In the genomic region with DNA sequence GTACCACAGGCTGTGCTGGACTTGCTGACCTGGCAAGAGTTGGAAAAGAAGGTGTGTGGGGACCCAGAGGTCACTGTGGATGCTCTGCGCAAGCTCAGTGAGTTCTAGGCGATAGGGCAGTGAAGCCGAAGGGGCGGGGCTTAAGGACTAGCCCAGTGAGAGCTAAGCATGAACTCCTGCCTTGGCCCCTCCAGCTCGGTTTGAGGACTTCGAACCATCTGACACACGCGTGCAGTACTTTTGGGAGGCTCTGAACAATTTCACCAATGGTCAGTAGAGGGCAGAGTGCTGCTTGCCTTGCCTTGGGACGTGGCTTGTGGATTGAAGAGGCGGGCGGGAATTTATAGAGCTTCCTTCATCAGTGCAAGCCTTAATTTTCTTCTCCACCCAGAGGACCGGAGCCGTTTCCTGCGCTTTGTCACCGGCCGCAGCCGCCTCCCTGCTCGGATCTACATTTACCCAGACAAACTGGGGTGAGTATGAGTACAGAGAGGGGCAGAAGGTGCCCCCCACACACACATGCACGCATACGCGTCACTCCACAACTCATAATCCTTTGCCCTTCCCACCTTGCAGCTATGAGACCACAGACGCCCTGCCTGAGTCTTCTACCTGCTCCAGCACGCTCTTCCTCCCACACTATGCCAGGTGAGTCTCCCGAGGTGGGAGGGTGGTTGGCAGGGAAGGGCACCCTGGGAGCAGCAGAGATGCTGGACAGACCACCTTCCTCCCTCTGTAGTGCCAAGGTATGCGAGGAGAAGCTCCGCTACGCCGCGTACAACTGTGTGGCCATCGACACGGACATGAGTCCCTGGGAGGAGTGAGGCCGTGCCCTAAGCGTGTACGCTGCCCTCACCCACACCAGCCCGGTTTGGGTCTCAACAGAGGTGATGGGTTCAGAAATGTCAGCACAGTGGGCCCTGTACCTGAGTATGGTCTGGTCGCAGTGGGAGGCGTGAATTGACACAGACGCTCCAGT, we compare ENCODE assay signal across 8 mouse cellular contexts. TPM values are rescaled to one million over a fixed set of nuclear protein-coding genes. Genes with fewer than 3 reads are reported as not detected.
DNase-seq lines count a peak whose midpoint lies in the region; ATAC-seq and TF ChIP-seq lines count a peak whose summit lies in the region.

No protein-coding gene starts in this region.

- H3K4me1 ChIP-seq in forebrain, postnatal 0 days (ENCODE audit: insufficient read depth), result no peaks in the 10 kb centered on the region

- peaks cover 60% of the 10 kb centered on the region for H3K36me3 ChIP-seq in forebrain, postnatal 0 days (ENCODE audit: insufficient read depth)

- no peak overlapping the region for H3K27ac ChIP-seq in forebrain, postnatal 0 days (ENCODE audit: low read depth, low read length)

- intact Hi-C loops in left cerebral cortex, postnatal 4 days (cut with DNase I), result loop anchor here (5.0 kb wide), 1 partner anchor 139 kb away; no protein-coding TSS in a partner anchor

- H3K9ac ChIP-seq in forebrain, postnatal 0 days, result no peak overlapping the region

- H3K4me3 ChIP-seq in forebrain, postnatal 0 days (ENCODE audit: low read depth, low read length), result no peak overlapping the region

- no peak overlapping the region for H3K4me2 ChIP-seq in forebrain, postnatal 0 days (ENCODE audit: low read depth)

- DNase-seq in left cerebral cortex, adult 18-20 months (ENCODE audit: low spot score in 2 of 2), result peak; percentile 66 to 68
- no peak for DNase-seq in left cerebral cortex, adult 8-10 months (ENCODE audit: low spot score in 2 of 2)
- DNase-seq in cerebellum, adult 9-10 months, result peak; percentile 73
- peak; percentile 80 for DNase-seq in forebrain, postnatal 0 days
- peak; percentile 62 for DNase-seq in induced T-regulatory cell, adult 2 months (ENCODE audit: low read depth)
- DNase-seq in left cerebral cortex, postnatal 4 days, result peak; percentile 65
- DNase-seq in skeletal muscle tissue, adult 2 months (ENCODE audit: low read depth, low spot score), result peak; percentile 39

- H3K27me3 ChIP-seq in forebrain, postnatal 0 days (ENCODE audit: insufficient read depth, low read length), result no peaks in the 10 kb centered on the region

- TF ChIP-seq CTCF in forebrain, postnatal 0 days (IDR thresholded peaks at IDR 0.05; ENCODE audit: low read depth), result peak; percentile 80

- peak; percentile 78 for ATAC-seq in forebrain, postnatal 0 days
- peak; percentile 81 for ATAC-seq in megakaryocyte-erythroid progenitor cell, adult 5-6 weeks (replicated peaks; ENCODE audit: low FRiP score, low TSS enrichment, poor library complexity, severe bottlenecking)

- 54% methylated on average over 38 of the region's 38 CpGs for WGBS in forebrain, postnatal 0 days

- H3K9me3 ChIP-seq in forebrain, postnatal 0 days (ENCODE audit: low read length), result no peaks in the 10 kb centered on the region

RNA-seq across cellular contexts. Expression of a gene that starts 7.7 kb away (rescaled TPM):
- 10 to 100 TPM; 39.4 to 46.0 TPM for total RNA-seq in left cerebral cortex, adult 18-20 months (2021)
- total RNA-seq in left cerebral cortex, adult 8-10 months (2022), result 10 to 100 TPM; 40.3 to 60.2 (median 48.0) TPM
- total RNA-seq in forebrain, postnatal 0 days (2014; rRNA removed), result 45.4 and 53.2 TPM in 2 replicates
- 19.6 and 22.9 TPM in 2 replicates for polyA plus RNA-seq in forebrain, postnatal 0 days (2015; fragmentation: Nextera tagmentation; extraction: Ambion mirVana)
- 10 to 100 TPM; 60.7 to 61.1 TPM for total RNA-seq in left cerebral cortex, postnatal 4 days (2021)
- total RNA-seq in megakaryocyte-erythroid progenitor cell, adult 5-6 weeks (2014; fragmentation: Nextera tagmentation), result 10.8 and 14.8 TPM in 2 replicates
- total RNA-seq in megakaryocyte-erythroid progenitor cell, adult 5-6 weeks (2017), result 12.7 and 15.0 TPM in 2 replicates

RNA-seq across cellular contexts. Expression of a gene that starts 8.6 kb away (rescaled TPM):
- total RNA-seq in left cerebral cortex, adult 18-20 months (2021), result 10 to 100 TPM; 63.7 to 68.4 TPM
- 10 to 100 TPM; 62.5 to 75.0 (median 67.2) TPM for total RNA-seq in left cerebral cortex, adult 8-10 months (2022)
- 33.1 and 33.4 TPM in 2 replicates for total RNA-seq in forebrain, postnatal 0 days (2014; rRNA removed)
- 43.3 and 44.1 TPM in 2 replicates for polyA plus RNA-seq in forebrain, postnatal 0 days (2015; fragmentation: Nextera tagmentation; extraction: Ambion mirVana)
- total RNA-seq in left cerebral cortex, postnatal 4 days (2021), result 10 to 100 TPM; 28.2 to 30.7 TPM
- 222 and 304 TPM in 2 replicates for total RNA-seq in megakaryocyte-erythroid progenitor cell, adult 5-6 weeks (2014; fragmentation: Nextera tagmentation)
- 130 and 163 TPM in 2 replicates for total RNA-seq in megakaryocyte-erythroid progenitor cell, adult 5-6 weeks (2017)

RNA-seq across cellular contexts. Expression of a gene that starts 16.4 kb away (rescaled TPM):
- 10 to 100 TPM; 18.8 to 20.6 TPM for total RNA-seq in left cerebral cortex, adult 18-20 months (2021)
- total RNA-seq in left cerebral cortex, adult 8-10 months (2022), result 10 to 100 TPM; 19.4 to 23.1 (median 22.5) TPM
- total RNA-seq in forebrain, postnatal 0 days (2014; rRNA removed), result 21.8 and 24.7 TPM in 2 replicates
- polyA plus RNA-seq in forebrain, postnatal 0 days (2015; fragmentation: Nextera tagmentation; extraction: Ambion mirVana), result 54.1 and 59.9 TPM in 2 replicates
- total RNA-seq in left cerebral cortex, postnatal 4 days (2021), result 10 to 100 TPM; 27.0 to 30.2 TPM
- 53.5 and 56.7 TPM in 2 replicates for total RNA-seq in megakaryocyte-erythroid progenitor cell, adult 5-6 weeks (2014; fragmentation: Nextera tagmentation)
- 61.4 and 65.7 TPM in 2 replicates for total RNA-seq in megakaryocyte-erythroid progenitor cell, adult 5-6 weeks (2017)

Comparison
In these comparisons a context has a peak if more than half of its experiments do, and no peak if none do; other contexts are left out.
1. DNase-seq: peak in left cerebral cortex, adult 18-20 months (2 of 2), cerebellum, adult 9-10 months (single experiment), forebrain, postnatal 0 days (single experiment), induced T-regulatory cell, adult 2 months (single experiment), left cerebral cortex, postnatal 4 days (single experiment) and skeletal muscle tissue, adult 2 months (single experiment); none in left cerebral cortex, adult 8-10 months (0 of 2).